Mouse (Mus musculus) MEL (cell line): Measurements from ENCODE around the gene Ffar2. TPM values are rescaled to one million over a fixed set of nuclear protein-coding genes. Genes with fewer than 3 reads are reported as not detected.

ENCODE experiments used
- DNase-seq: peaks from one replicate; pipeline ENCODE4 v3.0.0; 2011; ENCODE audit warnings: low read depth, low spot score
- H3K27ac ChIP-seq: 2 replicates; pipeline ENCODE4 v1.5.1; 2012; ENCODE audit warnings: low read depth, mild to moderate bottlenecking, control low read depth, low read length, moderate library complexity; ENCODE audit not compliant: control insufficient read depth
- H3K27me3 ChIP-seq, 2 experiments: fragments of 150-350 bp in 1 of 2; sonication (generic) in 1 of 2; 2 replicates each; pipeline ENCODE4 v1.6.1; 2012; ENCODE audit warnings: low read length in 2 of 2, mild to moderate bottlenecking in 2 of 2, improper control_type of control experiment in 1 of 2, moderate library complexity in 1 of 2; ENCODE audit not compliant: insufficient read depth in 2 of 2, control insufficient read depth in 1 of 2
- H3K36me3 ChIP-seq, 2 experiments: 2 replicates each; pipeline ENCODE4 v1.6.1; 2012 to 2014; ENCODE audit warnings: low read length in 2 of 2, improper control_type of control experiment in 1 of 2, inconsistent platforms in 1 of 2, mild to moderate bottlenecking in 1 of 2; ENCODE audit not compliant: insufficient read depth in 2 of 2, control insufficient read depth in 1 of 2
- H3K4me1 ChIP-seq, 2 experiments: fragments of 150-350 bp in 1 of 2; sonication (generic) in 1 of 2; 2 replicates each; pipeline ENCODE4 v1.6.1; 2012; ENCODE audit warnings: low read length in 2 of 2, improper control_type of control experiment in 1 of 2, mild to moderate bottlenecking in 1 of 2; ENCODE audit not compliant: insufficient read depth in 2 of 2, control insufficient read depth in 1 of 2
- H3K4me3 ChIP-seq, 2 experiments: fragments of 150-350 bp in 1 of 2; sonication (generic) in 1 of 2; 2 replicates each; pipeline ENCODE4 v1.5.1; 2012; ENCODE audit warnings: low read depth in 2 of 2, low read length in 2 of 2, mild to moderate bottlenecking in 2 of 2, moderate library complexity in 2 of 2, control low read depth in 1 of 2, improper control_type of control experiment in 1 of 2; ENCODE audit not compliant: control insufficient read depth in 1 of 2, insufficient read depth in 1 of 2
- H3K79me2 ChIP-seq: 2 replicates; pipeline ENCODE4 v1.6.1; 2012; ENCODE audit warnings: mild to moderate bottlenecking, low read length, moderate library complexity; ENCODE audit not compliant: control insufficient read depth, poor library complexity, insufficient read depth
- H3K9ac ChIP-seq: 2 replicates; pipeline ENCODE4 v1.6.1; 2012; ENCODE audit warnings: low read depth, mild to moderate bottlenecking, control low read depth, low read length, moderate library complexity; ENCODE audit not compliant: control insufficient read depth, poor library complexity, severe bottlenecking
- H3K9me3 ChIP-seq: fragments of 150-350 bp; sonication (generic); replicated peaks from 2 replicates; pipeline ENCODE4 v1.6.1; 2012; ENCODE audit warnings: mild to moderate bottlenecking, low read length, improper control_type of control experiment, moderate library complexity; ENCODE audit not compliant: insufficient read depth
- BHLHE40 ChIP-seq: IDR thresholded peaks from 2 replicates; pipeline ENCODE4 v1.6.1; 2012; ENCODE audit warnings: low read depth, mild to moderate bottlenecking, inconsistent platforms, low read length, improper control_type of control experiment, borderline replicate concordance
- CHD2 ChIP-seq: IDR thresholded peaks from 2 replicates; pipeline ENCODE4 v1.6.1; 2011; ENCODE audit warnings: low read length, improper control_type of control experiment
- E2F4 ChIP-seq: IDR thresholded peaks from 2 replicates; pipeline ENCODE4 v1.6.1; 2011; ENCODE audit warnings: low read depth, low read length, improper control_type of control experiment, borderline replicate concordance
- ELF1 ChIP-seq: IDR thresholded peaks from 2 replicates; pipeline ENCODE4 v1.6.1; 2014; ENCODE audit warnings: low read depth, mild to moderate bottlenecking, inconsistent platforms, low read length, improper control_type of control experiment, moderate library complexity
- EP300 ChIP-seq, 2 experiments: IDR thresholded peaks; 2 replicates each; pipeline ENCODE4 v1.6.1; 2011; ENCODE audit warnings: improper control_type of control experiment in 2 of 2, low read length in 2 of 2, low read depth in 1 of 2, mild to moderate bottlenecking in 1 of 2
- ETS1 ChIP-seq: IDR thresholded peaks from 2 replicates; pipeline ENCODE4 v1.6.1; 2012; ENCODE audit warnings: low read depth, mild to moderate bottlenecking, inconsistent platforms, low read length, improper control_type of control experiment, moderate library complexity
- GABPA ChIP-seq: IDR thresholded peaks from 2 replicates; pipeline ENCODE4 v1.6.1; 2012; ENCODE audit warnings: low read depth, mild to moderate bottlenecking, inconsistent platforms, low read length, improper control_type of control experiment, moderate library complexity
- HCFC1 ChIP-seq: IDR thresholded peaks from 2 replicates; pipeline ENCODE4 v1.6.1; 2012; ENCODE audit warnings: low read depth, mild to moderate bottlenecking, inconsistent platforms, low read length, improper control_type of control experiment, moderate library complexity
- JUND ChIP-seq: IDR thresholded peaks from 2 replicates; pipeline ENCODE4 v1.6.1; 2011; ENCODE audit warnings: low read depth, mild to moderate bottlenecking, improper control_type of control experiment, low read length
- MAFK ChIP-seq: IDR thresholded peaks from 2 replicates; pipeline ENCODE4 v1.6.1; 2011; ENCODE audit warnings: low read depth, mild to moderate bottlenecking, low read length, improper control_type of control experiment, borderline replicate concordance
- MAX ChIP-seq: IDR thresholded peaks from 2 replicates; pipeline ENCODE4 v1.6.1; 2011; ENCODE audit warnings: low read length, improper control_type of control experiment
- MXI1 ChIP-seq: IDR thresholded peaks from 2 replicates; pipeline ENCODE4 v1.6.1; 2011; ENCODE audit warnings: mild to moderate bottlenecking, low read depth, low read length, improper control_type of control experiment
- NELFE ChIP-seq: IDR thresholded peaks from 2 replicates; pipeline ENCODE4 v1.6.1; 2011; ENCODE audit warnings: low read depth, low read length, improper control_type of control experiment
- POLR2AphosphoS2 ChIP-seq: IDR thresholded peaks from 2 replicates; pipeline ENCODE4 v1.6.1; 2011; ENCODE audit warnings: low read length, improper control_type of control experiment
- RAD21 ChIP-seq: IDR thresholded peaks from 2 replicates; pipeline ENCODE4 v1.6.1; 2011; ENCODE audit warnings: mild to moderate bottlenecking, low read depth, low read length, improper control_type of control experiment
- RCOR1 ChIP-seq: IDR thresholded peaks from 2 replicates; pipeline ENCODE4 v1.6.1; 2012; ENCODE audit warnings: low read depth, mild to moderate bottlenecking, inconsistent platforms, low read length, improper control_type of control experiment
- SIN3A ChIP-seq: IDR thresholded peaks from 2 replicates; pipeline ENCODE4 v1.6.1; 2012; ENCODE audit warnings: low read length, improper control_type of control experiment, inconsistent platforms
- TBP ChIP-seq: IDR thresholded peaks from 2 replicates; pipeline ENCODE4 v1.8.0; 2011; ENCODE audit warnings: low read depth, low read length, improper control_type of control experiment
- USF1 ChIP-seq: IDR thresholded peaks from 2 replicates; pipeline ENCODE4 v1.6.1; 2014; ENCODE audit warnings: low read depth, mild to moderate bottlenecking, inconsistent platforms, low read length, improper control_type of control experiment, moderate library complexity
- USF2 ChIP-seq, 2 experiments: IDR thresholded peaks; 2 replicates each; pipeline ENCODE4 v1.6.1; 2011 to 2012; ENCODE audit warnings: improper control_type of control experiment in 2 of 2, low read length in 2 of 2, borderline replicate concordance in 1 of 2, inconsistent platforms in 1 of 2, low read depth in 1 of 2, mild to moderate bottlenecking in 1 of 2; ENCODE audit not compliant: insufficient read depth in 1 of 2
- ZC3H11A ChIP-seq: IDR thresholded peaks from 2 replicates; pipeline ENCODE4 v1.6.1; 2012; ENCODE audit warnings: low read depth, mild to moderate bottlenecking, inconsistent platforms, low read length, improper control_type of control experiment
- ZMIZ1 ChIP-seq: IDR thresholded peaks from 2 replicates; pipeline ENCODE4 v1.6.1; 2012; ENCODE audit warnings: low read depth, mild to moderate bottlenecking, inconsistent platforms, low read length, improper control_type of control experiment, moderate library complexity
- ZNF384 ChIP-seq: IDR thresholded peaks from 2 replicates; pipeline ENCODE4 v1.6.1; 2012; ENCODE audit warnings: low read depth, mild to moderate bottlenecking, inconsistent platforms, low read length, improper control_type of control experiment
- polyA plus RNA-seq, 2 experiments: library from polyadenylated mRNA; stranded (reverse) in 1 of 2; unstranded in 1 of 2; fragments of >175 nt in 1 of 2; fragments of >200 nt in 1 of 2; gene quantifications; 2 replicates each; pipeline versions ENCODE4 v1.2.1 to v1.2.4; 2012; ENCODE audit warnings: low replicate concordance in 2 of 2, low read depth in 1 of 2; ENCODE audit not compliant: insufficient read length in 2 of 2, insufficient read depth in 1 of 2, missing spikeins in 1 of 2
- total RNA-seq: library from RNA; depleted of rRNA; stranded (reverse); fragments of 300-350 nt; gene quantifications from 2 replicates; pipeline ENCODE4 v1.2.3, GENCODE M21; 2012

Gene Ffar2
- total and polyA plus RNA-seq, 3 experiments, result 0.04 TPM; not detected in 2

GRCm38 (mm10) chr7:30821532-30821931, 2.0 kb downstream of the Ffar2 start:
- Histone ChIP-seq H3K27ac (no peak overlapping the region), H3K9ac (no peak overlapping the region), H3K79me2 (no peaks in the 10 kb centered on the region), H3K27me3 (peaks cover 2% of the 10 kb centered on the region in 2 experiments; a peak in 2 of 4 replicates), H3K9me3 (no peaks in the 10 kb centered on the region), H3K4me1 (peaks cover 0 to 3% of the 10 kb centered on the region in 2 experiments; a peak in 2 of 4 replicates), H3K4me3 (no peak overlapping the region; a peak in 1 of 4 replicates), H3K36me3 (no peaks in the 10 kb centered on the region)
- TF ChIP-seq GABPA (no peak), ZMIZ1 (no peak), TBP (no peak), ETS1 (no peak), CHD2 (no peak)
- no peak for DNase-seq

- no peaks in the 10 kb centered on the region for H3K79me2 ChIP-seq
- no peak overlapping the region for H3K9ac ChIP-seq
- H3K4me3 ChIP-seq, result peak overlapping the region in 1 of 2 experiments; percentile 5; a peak in 1 of 4 replicates
- TF ChIP-seq GABPA (no peak), USF2 (IDR thresholded peaks at IDR 0.05; ENCODE audit: borderline replicate concordance in 1 of 2, insufficient read depth in 1 of 2, low read depth in 1 of 2, low read length in 2 of 2) (peak in 1 of 2 experiments; percentile 57; a peak in 1 of 4 replicates), USF1 (peak; percentile 86)
- TF ChIP-seq, all 39 proteins: peak for 2
- Histone ChIP-seq H3K4me1 (peaks cover 0 to 3% of the 10 kb centered on the region in 2 experiments; a peak in 2 of 4 replicates), H3K36me3 (no peaks in the 10 kb centered on the region), H3K27ac (no peak overlapping the region), H3K9me3 (no peaks in the 10 kb centered on the region), H3K27me3 (peaks cover 2 to 3% of the 10 kb centered on the region in 2 experiments; a peak in 2 of 4 replicates)
- no peak for DNase-seq
Measured at GRCm38 (mm10) chr7:30820854-30821445, 2.6 kb downstream of the Ffar2 start.

GRCm38 (mm10) chr7:30820131-30820530, 3.4 kb downstream of the Ffar2 start:
- Histone ChIP-seq H3K9me3 (no peaks in the 10 kb centered on the region), H3K4me1 (peaks cover 0 to 3% of the 10 kb centered on the region in 2 experiments; a peak in 2 of 4 replicates), H3K36me3 (no peaks in the 10 kb centered on the region), H3K4me3 (no peak overlapping the region; a peak in 1 of 4 replicates), H3K79me2 (no peaks in the 10 kb centered on the region), H3K9ac (no peak overlapping the region), H3K27me3 (peaks cover 2 to 3% of the 10 kb centered on the region in 2 experiments; a peak in 2 of 4 replicates), H3K27ac (no peak overlapping the region)
- TF ChIP-seq EP300 (IDR thresholded peaks at IDR 0.05; ENCODE audit: low read depth in 1 of 2, low read length in 2 of 2) (no peak), ZNF384 (no peak), BHLHE40 (no peak), ETS1 (no peak), ELF1 (no peak), MAFK (no peak), NELFE (no peak), JUND (no peak), RAD21 (no peak), E2F4 (no peak), HCFC1 (no peak), MXI1 (no peak), POLR2AphosphoS2 (no peak), MAX (no peak), GABPA (no peak), SIN3A (no peak), ZC3H11A (no peak), USF2 (IDR thresholded peaks at IDR 0.05; ENCODE audit: borderline replicate concordance in 1 of 2, insufficient read depth in 1 of 2, low read depth in 1 of 2, low read length in 2 of 2) (no peak), RCOR1 (no peak)
- DNase-seq, result no peak
